ENCODE assay signal across 19 mouse cellular contexts in genomic region chr1:155394829-155395228, GRCm38 (mm10). TPM values are rescaled to one million over a fixed set of nuclear protein-coding genes. Genes with fewer than 3 reads are reported as not detected.
A peak's percentile ranks its signal among the peaks of the same experiment; 100 is the strongest.
DNase-seq lines count a peak whose midpoint lies in the region; ATAC-seq and TF ChIP-seq lines count a peak whose summit lies in the region.
"Had no signal": no experiment of that assay in that cellular context is flagged by ENCODE, and none has a peak within 500 bp of the region (broad histone marks: within the 10 kb centered on the region; RNA-seq: fewer than 3 reads in every experiment).

No protein-coding gene starts in this region.

- WGBS in heart, postnatal 0 days: 60% methylated on average over 6 of the region's 6 CpGs
- WGBS in thymus, adult 2 months: 45% methylated on average over 6 of the region's 6 CpGs

- peak overlapping the region; percentile 25; the same call in 1 of the 2 replicates for H3K27ac ChIP-seq in heart, postnatal 0 days (ENCODE audit: low read depth)
- no peak overlapping the region for H3K27ac ChIP-seq in thymus, adult 2 months (ENCODE audit: control insufficient read depth, insufficient read depth, low read length)
- H3K27ac ChIP-seq: embryonic facial prominence, embryonic 12.5 days; macrophage; midbrain, embryonic 12.5 days had no signal

- TF ChIP-seq POLR2A in thymus, adult 2 months (IDR thresholded peaks at IDR 0.05; ENCODE audit: control insufficient read depth, extremely low read depth, insufficient read depth, low read length, poor library complexity): no peak

- H3K4me1 ChIP-seq in heart, postnatal 0 days (ENCODE audit: control insufficient read depth, insufficient read depth): peaks cover 4% of the 10 kb centered on the region; the same call in 1 of the 2 replicates
- H3K4me1 ChIP-seq in thymus, adult 2 months (replicated peaks; ENCODE audit: control insufficient read depth, insufficient read depth, low read length): peaks cover 5% of the 10 kb centered on the region; the same call in 1 of the 2 replicates
- H3K4me1 ChIP-seq: embryonic facial prominence, embryonic 12.5 days had no signal

- H3K36me3 ChIP-seq in heart, postnatal 0 days (replicated peaks; ENCODE audit: control insufficient read depth, insufficient read depth, low read length): no peaks in the 10 kb centered on the region
- no peaks in the 10 kb centered on the region for H3K36me3 ChIP-seq in thymus, adult 2 months (ENCODE audit: control insufficient read depth, insufficient read depth, low read length)
- H3K36me3 ChIP-seq: embryonic facial prominence, embryonic 12.5 days; heart, embryonic 12.5 days; midbrain, embryonic 12.5 days had no signal

- TF ChIP-seq EP300 in heart, postnatal 0 days (IDR thresholded peaks at IDR 0.05; ENCODE audit: low read depth): no peak

- no peak for ATAC-seq in heart, postnatal 0 days (ENCODE audit: insufficient read depth, low read depth)
- ATAC-seq: Patski had no signal

- H3K4me2 ChIP-seq in heart, postnatal 0 days (ENCODE audit: low read depth, low read length): no peak overlapping the region
- H3K4me2 ChIP-seq: embryonic facial prominence, embryonic 12.5 days; heart, embryonic 12.5 days; midbrain, embryonic 12.5 days had no signal

- no peak for TF ChIP-seq CTCF in heart, postnatal 0 days (IDR thresholded peaks at IDR 0.05; ENCODE audit: low read depth)
- no peak for TF ChIP-seq CTCF in thymus, adult 2 months (IDR thresholded peaks at IDR 0.05; ENCODE audit: borderline replicate concordance, control insufficient read depth, extremely low read depth, insufficient read depth, low read length, poor library complexity)

- DNase-seq in cerebellum, postnatal 10 days: peak; percentile 74 to 75
- DNase-seq in cerebellum, adult 8-10 months: no peak
- peak; percentile 35 for DNase-seq in heart, postnatal 0 days (ENCODE audit: low spot score)
- DNase-seq in heart, adult 8-10 months (ENCODE audit: low spot score): no peak
- peak; percentile 66 for DNase-seq in brain, adult 2 months (ENCODE audit: low read depth, low spot score)
- peak; percentile 41 for DNase-seq in thymus, adult 2 months
- no peak for DNase-seq in kidney, postnatal 14 days
- DNase-seq in ovary, adult 18-20 months (ENCODE audit: low spot score): no peak
- DNase-seq: cerebellum, adult 18-20 months; heart, postnatal 4 days; kidney, adult 8-10 months; liver; lung, adult 2 months; right cerebral cortex, postnatal 25 days had no signal

- no peak overlapping the region for H3K9ac ChIP-seq in heart, postnatal 0 days (replicated peaks; ENCODE audit: low read depth, low read length)
- H3K9ac ChIP-seq: embryonic facial prominence, embryonic 12.5 days; heart, embryonic 12.5 days; midbrain, embryonic 12.5 days had no signal

- no peak overlapping the region for H3K4me3 ChIP-seq in heart, postnatal 0 days (ENCODE audit: low read depth, low read length)
- no peak overlapping the region for H3K4me3 ChIP-seq in thymus, adult 2 months (ENCODE audit: control insufficient read depth, insufficient read depth, low read length)
- H3K4me3 ChIP-seq: embryonic facial prominence, embryonic 12.5 days; heart, embryonic 12.5 days; midbrain, embryonic 12.5 days had no signal

- H3K27me3 ChIP-seq in heart, postnatal 0 days (ENCODE audit: control insufficient read depth, insufficient read depth, low read length): no peaks in the 10 kb centered on the region
- H3K27me3 ChIP-seq in thymus, adult 2 months (ENCODE audit: control insufficient read depth, insufficient read depth, low read length): no peaks in the 10 kb centered on the region
- H3K27me3 ChIP-seq: embryonic facial prominence, embryonic 12.5 days; heart, embryonic 12.5 days; midbrain, embryonic 12.5 days; Patski had no signal

- no peaks in the 10 kb centered on the region for H3K9me3 ChIP-seq in heart, postnatal 0 days (replicated peaks; ENCODE audit: control insufficient read depth, low read length)
- H3K9me3 ChIP-seq: embryonic facial prominence, embryonic 12.5 days; heart, embryonic 12.5 days; midbrain, embryonic 12.5 days had no signal

RNA-seq across cellular contexts. Expression of gene Xpr1, which starts 22.4 kb away (rescaled TPM):
- total RNA-seq in heart, postnatal 0 days (2014; rRNA removed; ENCODE audit: low replicate concordance): 29.1 and 35.8 TPM in 2 replicates
- polyA plus RNA-seq in heart, postnatal 0 days (2015; fragmentation: Nextera tagmentation; extraction: Ambion mirVana): 5.0 and 5.1 TPM in 2 replicates
- total RNA-seq in heart, adult 8-10 months (2022): 10 to 100 TPM; 32.9 to 35.5 (median 34.1) TPM
- polyA plus RNA-seq in thymus, adult 2 months (2012; rRNA removed): 14.5 and 14.7 TPM in 2 replicates

Comparison
In these comparisons a context has a peak if more than half of its experiments do, and no peak if none do; other contexts are left out.
1. DNase-seq: peak in cerebellum, postnatal 10 days (2 of 2), heart, postnatal 0 days (single experiment), brain, adult 2 months (single experiment) and thymus, adult 2 months (single experiment); none in cerebellum, adult 8-10 months (single experiment), heart, adult 8-10 months (single experiment), kidney, postnatal 14 days (single experiment) and ovary, adult 18-20 months (single experiment).